Mouse (Mus musculus) limb, embryonic 15.5 days (tissue): ENCODE data around the gene Hoxd8. TPM values are rescaled to one million over a fixed set of nuclear protein-coding genes. Genes with fewer than 3 reads are reported as not detected.

Source experiments
- ATAC-seq: fragments of 200-750 bp; cut with Nextera tagmentation; 2 replicates; pipeline ENCODE4 v1.8.0; 2017; ENCODE audit warnings: low read depth, moderate TSS enrichment; ENCODE audit not compliant: insufficient number of reproducible peaks, low FRiP score, low TSS enrichment
- H3K27ac ChIP-seq: fragments of 300-500 bp; sonication (generic); 2 replicates; pipeline ENCODE4 v1.5.1; 2015; ENCODE audit warnings: moderate library complexity, mild to moderate bottlenecking, inconsistent platforms
- H3K27me3 ChIP-seq: fragments of 300-500 bp; sonication (generic); 2 replicates; pipeline ENCODE4 v1.6.1; 2015; ENCODE audit warnings: inconsistent platforms
- H3K36me3 ChIP-seq: fragments of 300-500 bp; sonication (generic); 2 replicates; pipeline ENCODE4 v1.6.1; 2015; ENCODE audit warnings: inconsistent platforms
- H3K4me1 ChIP-seq: fragments of 300-500 bp; sonication (generic); 2 replicates; pipeline ENCODE4 v1.6.1; 2015; ENCODE audit warnings: inconsistent platforms
- H3K4me2 ChIP-seq: fragments of 300-500 bp; sonication (generic); 2 replicates; pipeline ENCODE4 v1.6.1; 2015; ENCODE audit warnings: mild to moderate bottlenecking, inconsistent platforms
- H3K4me3 ChIP-seq: fragments of 300-500 bp; sonication (generic); 2 replicates; pipeline ENCODE4 v1.5.1; 2015; ENCODE audit warnings: mild to moderate bottlenecking, inconsistent platforms
- H3K9ac ChIP-seq: fragments of 300-500 bp; sonication (generic); 2 replicates; pipeline ENCODE4 v1.6.1; 2015; ENCODE audit warnings: inconsistent platforms
- H3K9me3 ChIP-seq: fragments of 300-500 bp; sonication (generic); 2 replicates; pipeline ENCODE4 v1.6.1; 2016; ENCODE audit warnings: inconsistent platforms
- WGBS: fragments of 180-500 bp; shearing (Covaris S2); methylation state at CpG from one replicate; pipeline ENCODE4 v1.1.7; 2015; 5-methylcytosine and 5-hydroxymethylcytosine counted together
- polyA plus RNA-seq: library from polyadenylated mRNA; unstranded; fragments of >200 nt; fragmentation: Nextera tagmentation; extraction: Ambion mirVana; gene quantifications from 2 replicates; pipeline ENCODE4 v1.2.1, GENCODE M21; 2015

The Hoxd8 gene
- polyA plus RNA-seq, 1 experiment from 2014 or later = 5.9 TPM

DNA sequence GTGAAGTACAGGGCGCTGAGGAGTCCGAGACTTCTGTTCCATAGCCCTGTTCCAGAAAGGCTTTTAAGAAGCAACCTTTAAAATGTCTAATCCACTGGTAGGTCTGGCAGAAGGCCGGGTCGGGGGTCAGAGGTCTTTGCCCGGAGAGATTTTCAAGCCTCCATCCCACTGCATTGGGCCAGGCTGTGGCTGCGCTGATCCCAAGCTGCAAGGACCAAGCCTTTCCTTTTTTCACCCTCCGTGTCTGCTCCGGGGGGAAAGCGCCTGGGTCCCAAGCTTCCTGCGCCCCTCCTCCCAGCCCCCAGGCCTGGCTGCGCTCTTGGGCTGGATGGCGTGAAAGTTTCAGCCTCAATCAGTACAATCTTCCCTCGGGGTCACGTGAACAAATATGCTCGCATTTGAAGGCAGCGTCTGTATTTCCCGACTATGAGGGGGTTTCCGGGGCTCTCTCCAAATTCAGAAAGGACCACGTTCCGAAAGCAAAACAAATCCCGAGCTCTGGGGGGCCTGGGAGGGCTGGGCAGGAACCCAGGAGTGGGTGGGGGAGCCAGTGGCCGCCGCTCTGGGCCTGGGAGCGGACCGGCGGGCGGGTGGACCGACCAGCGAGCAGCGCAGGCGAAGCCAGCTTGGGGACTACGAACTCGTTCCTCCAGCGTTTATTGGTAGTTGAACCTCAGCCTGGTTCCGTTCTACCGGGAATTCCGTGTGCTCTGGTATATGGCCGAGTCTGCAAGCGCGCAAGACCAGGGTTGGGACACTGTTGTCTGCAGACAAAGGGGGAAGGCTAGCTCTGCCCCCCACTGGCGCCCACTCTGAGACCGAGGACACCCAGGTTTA lies 31.7 kb downstream of the Hoxd8 start:
- no peak overlapping the region for H3K9ac ChIP-seq
- peaks cover 45% of the 10 kb centered on the region for H3K4me1 ChIP-seq
- H3K27ac ChIP-seq = no peak overlapping the region

DNA sequence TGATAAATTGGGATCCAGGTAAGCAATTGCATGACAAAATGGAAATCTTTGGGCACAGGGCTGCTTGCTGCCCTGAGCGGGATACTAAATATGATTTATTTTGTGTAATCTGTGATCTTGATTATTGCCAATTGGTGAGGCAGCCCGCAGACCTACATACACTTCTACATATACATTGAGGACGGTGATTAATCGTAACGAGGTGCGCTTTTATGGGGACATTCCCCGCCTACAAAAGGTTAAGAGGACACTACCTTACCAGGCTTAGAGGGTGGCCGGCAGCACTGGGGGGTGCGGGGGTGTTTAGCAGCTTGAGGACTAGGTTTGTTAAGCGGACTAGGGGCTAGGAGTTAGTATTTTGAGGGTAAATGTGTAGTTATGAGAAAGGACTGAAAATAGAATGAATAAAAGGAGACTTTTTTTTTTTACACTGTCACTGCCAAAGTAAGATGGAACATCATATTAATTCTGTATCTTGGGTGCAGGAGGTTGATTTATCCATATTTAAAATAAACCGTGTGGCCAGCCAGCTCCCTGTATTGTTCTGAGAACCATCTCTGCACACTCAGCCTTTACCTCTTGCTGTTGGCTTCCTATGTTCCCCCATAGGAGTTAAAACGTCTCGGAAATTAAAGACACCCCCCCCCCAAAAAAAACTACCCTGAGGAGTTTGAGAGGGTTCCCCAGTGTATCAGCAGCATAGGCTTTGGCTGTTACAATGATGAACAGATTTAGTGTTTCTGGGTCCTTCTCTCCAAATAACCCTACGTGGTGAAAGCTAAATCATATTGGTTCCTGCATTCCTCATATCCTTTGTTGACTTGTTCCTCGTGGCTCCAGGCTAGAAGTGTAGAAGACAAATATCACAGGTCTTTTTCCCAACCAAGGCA lies 32.5 kb downstream of the Hoxd8 start:
- Histone ChIP-seq H3K27me3 (peaks cover 98% of the 10 kb centered on the region), H3K9ac (no peak overlapping the region), H3K9me3 (no peaks in the 10 kb centered on the region), H3K4me1 (peaks cover 45% of the 10 kb centered on the region), H3K4me3 (peak overlapping the region; percentile 13; the same call in 1 of the 2 replicates), H3K27ac (no peak overlapping the region), H3K36me3 (no peaks in the 10 kb centered on the region), H3K4me2 (no peak overlapping the region)
- no peak for ATAC-seq
- WGBS = 9% methylated on average over 15 of the region's 15 CpGs

More for the DNA sequence above, 31.7 kb downstream of the Hoxd8 start:
- Histone ChIP-seq H3K36me3 (no peaks in the 10 kb centered on the region), H3K4me3 (peak overlapping the region; percentile 13), H3K27me3 (peaks cover 98% of the 10 kb centered on the region), H3K9me3 (no peaks in the 10 kb centered on the region), H3K4me2 (peak overlapping the region; percentile 30)
- 4% methylated on average over 42 of the region's 42 CpGs for WGBS
- no peak for ATAC-seq

DNA sequence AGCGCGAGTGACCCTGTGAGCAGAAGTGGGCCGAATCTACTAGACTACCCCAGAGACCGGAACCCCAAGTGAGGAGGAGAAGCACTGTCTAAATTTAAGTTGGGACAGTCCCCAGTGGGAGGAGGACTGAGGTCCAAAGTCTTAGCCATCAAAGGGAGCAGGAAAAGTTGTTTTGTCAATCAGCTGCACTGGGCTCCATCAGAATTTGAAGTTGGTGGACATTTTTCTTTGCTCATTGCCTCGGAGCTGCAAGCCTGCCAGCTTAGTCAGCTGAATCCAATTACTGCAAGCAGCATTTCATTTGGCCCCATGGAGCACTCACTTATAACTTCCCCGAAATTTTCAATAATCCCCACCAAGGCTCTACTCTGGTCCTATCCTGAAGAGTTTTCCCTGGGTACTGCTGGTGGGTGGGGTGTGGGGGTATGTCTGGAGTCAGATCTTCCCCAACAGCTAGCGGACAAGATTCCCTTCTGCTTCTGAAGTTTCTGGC lies 33.2 kb downstream of the Hoxd8 start:
- Histone ChIP-seq H3K4me2 (no peak overlapping the region), H3K36me3 (no peaks in the 10 kb centered on the region), H3K27me3 (peaks cover 98% of the 10 kb centered on the region), H3K4me1 (peaks cover 41% of the 10 kb centered on the region), H3K4me3 (no peak overlapping the region), H3K9me3 (no peaks in the 10 kb centered on the region), H3K27ac (no peak overlapping the region), H3K9ac (no peak overlapping the region)
- ATAC-seq = no peak
- 14% methylated on average over 7 of the region's 7 CpGs for WGBS

DNA sequence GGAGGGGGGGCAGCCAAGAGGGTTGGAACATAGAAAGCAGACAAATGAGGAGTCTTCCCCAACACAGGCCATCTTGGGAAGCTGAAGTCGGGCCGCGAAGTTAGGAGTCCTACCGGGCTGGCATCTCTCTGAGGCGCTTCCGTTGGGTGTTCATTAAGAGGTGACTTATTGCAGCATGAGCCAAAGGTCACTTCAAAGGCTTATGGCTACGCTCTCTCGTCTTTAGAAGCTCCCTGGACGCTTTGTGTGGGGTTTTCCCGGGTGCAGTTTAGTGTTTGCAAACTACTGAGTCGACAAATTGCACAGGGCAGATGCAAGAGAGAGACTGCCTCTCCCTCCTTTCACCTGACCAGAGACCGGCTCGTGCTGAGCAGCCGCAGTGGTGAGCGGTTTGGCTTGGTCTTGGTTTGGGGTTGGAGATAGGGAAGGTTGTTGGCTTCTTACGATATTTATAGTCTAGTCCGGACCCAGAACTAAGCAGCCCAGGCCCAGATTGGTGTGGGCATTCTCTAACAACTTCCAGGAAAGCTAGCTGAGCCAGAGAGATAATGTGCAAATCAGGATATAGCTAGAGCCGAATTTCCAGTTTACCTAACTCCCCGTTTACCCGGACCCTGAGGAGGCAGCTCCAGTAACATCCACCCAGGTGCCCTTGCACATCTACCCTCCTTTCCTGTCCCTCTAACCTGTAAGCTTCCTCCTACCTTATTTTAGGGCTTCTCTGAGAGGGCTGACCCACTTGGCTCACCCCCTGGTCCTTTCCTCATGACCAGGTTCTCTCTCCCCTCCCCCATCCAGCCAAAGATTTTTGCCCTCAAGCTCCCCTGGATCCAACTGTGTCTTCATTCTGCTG lies 34.4 kb downstream of the Hoxd8 start:
- Histone ChIP-seq H3K36me3 (no peaks in the 10 kb centered on the region), H3K27me3 (peaks cover 97% of the 10 kb centered on the region), H3K4me1 (peaks cover 37% of the 10 kb centered on the region), H3K4me3 (no peak overlapping the region), H3K9ac (no peak overlapping the region), H3K4me2 (no peak overlapping the region), H3K27ac (no peak overlapping the region), H3K9me3 (no peaks in the 10 kb centered on the region)
- WGBS = 10% methylated on average over 20 of the region's 20 CpGs
- ATAC-seq = no peak

- no peaks in the 10 kb centered on the region for H3K36me3 ChIP-seq
- ATAC-seq = no peak
- 29% methylated on average over 2 of the region's 2 CpGs for WGBS
- H3K4me2 ChIP-seq = no peak overlapping the region
- peaks cover 97% of the 10 kb centered on the region for H3K27me3 ChIP-seq
- H3K4me3 ChIP-seq = no peak overlapping the region
- no peak overlapping the region for H3K27ac ChIP-seq
- no peaks in the 10 kb centered on the region for H3K9me3 ChIP-seq
- peaks cover 37% of the 10 kb centered on the region for H3K4me1 ChIP-seq
- H3K9ac ChIP-seq = no peak overlapping the region
These were observed 35.0 kb downstream of the Hoxd8 start for GRCm38 (mm10) chr2:74739476-74739800.

GRCm38 (mm10) chr2:74739869-74740268 lies 35.5 kb downstream of the Hoxd8 start:
- Histone ChIP-seq H3K9me3 (no peaks in the 10 kb centered on the region), H3K4me1 (peaks cover 37% of the 10 kb centered on the region), H3K4me3 (peak overlapping the region; percentile 19; the same call in 1 of the 2 replicates), H3K4me2 (no peak overlapping the region), H3K27me3 (peaks cover 97% of the 10 kb centered on the region), H3K9ac (no peak overlapping the region), H3K36me3 (no peaks in the 10 kb centered on the region), H3K27ac (no peak overlapping the region)
- no peak for ATAC-seq
- WGBS = 8% methylated on average over 14 of the region's 14 CpGs

DNA sequence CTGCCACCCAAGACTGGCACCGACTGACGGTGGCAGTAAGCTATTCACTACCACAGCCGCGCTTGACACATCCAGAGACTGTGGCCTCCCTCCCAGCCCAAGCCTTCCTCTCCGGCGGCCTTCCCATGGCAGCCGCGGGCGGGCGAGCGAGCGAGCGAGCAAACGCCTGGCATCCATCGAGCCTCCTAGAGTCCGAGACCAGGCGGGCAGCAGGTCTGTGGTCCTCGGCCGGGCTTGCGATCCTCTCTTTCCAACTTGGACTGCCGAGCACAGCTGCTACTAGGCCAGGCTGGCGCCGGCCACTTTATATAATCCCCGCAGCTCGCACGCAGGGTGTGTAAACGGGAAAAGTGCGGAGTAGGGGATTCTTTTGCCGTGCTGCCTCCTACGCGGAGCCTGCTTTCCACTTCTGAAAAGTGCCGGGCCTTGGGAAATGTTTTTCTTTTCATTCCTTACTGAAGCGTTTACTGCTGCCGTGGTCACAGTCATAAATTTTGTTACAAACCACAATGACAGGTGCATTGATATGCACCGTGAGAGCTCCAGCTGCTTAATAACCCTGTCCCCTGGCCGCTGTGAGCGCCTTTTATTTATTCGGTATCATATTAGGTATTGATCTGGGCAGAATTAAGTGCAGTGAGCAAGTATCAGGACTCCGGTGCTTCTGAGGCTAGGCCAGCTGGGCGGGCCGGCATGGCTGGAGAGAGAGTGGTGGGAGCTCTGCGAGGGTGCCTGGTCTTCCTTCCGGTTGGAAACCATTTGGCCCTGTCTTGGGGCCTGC lies 36.1 kb downstream of the Hoxd8 start:
- Histone ChIP-seq H3K9me3 (no peaks in the 10 kb centered on the region), H3K4me3 (peak overlapping the region; percentile 19), H3K27me3 (peaks cover 97% of the 10 kb centered on the region), H3K9ac (no peak overlapping the region), H3K4me1 (peaks cover 33% of the 10 kb centered on the region), H3K36me3 (no peaks in the 10 kb centered on the region), H3K27ac (no peak overlapping the region), H3K4me2 (peak overlapping the region; percentile 25; the same call in 1 of the 2 replicates)
- no peak for ATAC-seq
- WGBS = 3% methylated on average over 43 of the region's 43 CpGs

DNA sequence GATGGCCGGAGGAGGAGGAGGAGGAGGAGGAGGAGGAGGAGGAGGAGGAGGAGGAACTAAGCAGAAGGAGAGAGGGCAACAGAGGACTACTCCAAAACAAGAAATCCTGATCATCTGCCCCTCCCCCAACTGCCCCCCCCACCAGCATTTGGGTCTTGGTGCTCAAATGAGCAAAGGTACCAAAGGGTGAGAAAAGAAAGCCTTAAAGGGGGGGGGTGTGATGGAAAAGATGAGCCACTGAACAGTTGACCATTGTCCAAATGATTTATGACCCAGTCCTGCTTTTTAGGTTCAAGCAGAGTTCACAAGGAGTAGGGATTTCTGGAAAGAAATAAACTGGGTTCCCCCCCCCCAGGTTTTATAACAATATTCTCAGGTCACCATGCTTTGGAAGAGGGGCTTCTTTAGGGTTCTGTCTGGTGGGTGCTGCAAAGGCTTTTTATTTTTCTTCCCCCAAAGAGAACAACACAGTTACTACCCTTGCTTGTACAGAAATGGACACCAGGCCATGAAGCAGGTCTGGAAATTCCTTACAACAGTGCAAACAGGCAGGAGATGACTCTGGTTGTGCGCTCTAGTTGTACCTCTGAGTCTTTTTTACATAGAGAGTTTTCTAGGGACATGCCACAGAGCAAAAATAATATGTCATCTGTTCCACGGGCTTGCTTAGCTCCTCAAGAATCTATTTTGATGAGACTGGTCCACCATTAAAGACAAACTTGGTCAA lies 37.0 kb downstream of the Hoxd8 start:
- Histone ChIP-seq H3K9ac (no peak overlapping the region), H3K4me1 (peaks cover 28% of the 10 kb centered on the region), H3K9me3 (no peaks in the 10 kb centered on the region), H3K4me3 (no peak overlapping the region), H3K27me3 (peaks cover 97% of the 10 kb centered on the region), H3K36me3 (no peaks in the 10 kb centered on the region), H3K27ac (no peak overlapping the region), H3K4me2 (no peak overlapping the region)
- ATAC-seq = no peak
- 58% methylated on average over 2 of the region's 3 CpGs for WGBS

GRCm38 (mm10) chr2:74741979-74742277 lies 37.5 kb downstream of the Hoxd8 start:
- Histone ChIP-seq H3K27ac (no peak overlapping the region), H3K4me2 (no peak overlapping the region), H3K9ac (no peak overlapping the region), H3K36me3 (no peaks in the 10 kb centered on the region), H3K27me3 (peaks cover 97% of the 10 kb centered on the region), H3K9me3 (no peaks in the 10 kb centered on the region), H3K4me1 (peaks cover 32% of the 10 kb centered on the region), H3K4me3 (no peak overlapping the region)
- ATAC-seq = no peak

GRCm38 (mm10) chr2:74745540-74746297 lies 41.3 kb downstream of the Hoxd8 start:
- H3K36me3 ChIP-seq = no peaks in the 10 kb centered on the region
- no peak overlapping the region for H3K27ac ChIP-seq
- no peak overlapping the region for H3K4me2 ChIP-seq
- peaks cover 26% of the 10 kb centered on the region for H3K4me1 ChIP-seq
- H3K9me3 ChIP-seq = no peaks in the 10 kb centered on the region
- ATAC-seq = no peak
- peaks cover 96% of the 10 kb centered on the region for H3K27me3 ChIP-seq
- WGBS = 25% methylated on average over 6 of the region's 6 CpGs
- no peak overlapping the region for H3K9ac ChIP-seq
- no peak overlapping the region for H3K4me3 ChIP-seq
